Comparison of ENCODE assay signal across 21 mouse cellular contexts in genomic region chr12:73354521-73354920, GRCm38 (mm10).
A peak's percentile ranks its signal among the peaks of the same experiment; 100 is the strongest.
DNase-seq lines count a peak whose midpoint lies in the region; ATAC-seq lines count a peak whose summit lies in the region.
"Had no signal": no experiment of that assay in that cellular context is flagged by ENCODE, and none has a peak within 500 bp of the region (broad histone marks: within the 10 kb centered on the region; RNA-seq: fewer than 3 reads in every experiment).

No protein-coding gene starts in this region.

- ATAC-seq in liver, embryonic 12.5 days, result no peak
- ATAC-seq: activated CD4-positive, CD25-positive, alpha-beta regulatory T cell, adult 4 months; hindbrain, embryonic 16.5 days had no signal

- 75% methylated on average over 4 of the region's 4 CpGs for WGBS in liver, embryonic 12.5 days (ENCODE audit: insufficient replicate concordance)

- no peak overlapping the region for H3K27ac ChIP-seq in liver, embryonic 12.5 days
- H3K27ac ChIP-seq: embryonic facial prominence, embryonic 12.5 days; forebrain, embryonic 12.5 days; heart, embryonic 15.5 days; liver, embryonic 13.5 days; lung, embryonic 15.5 days had no signal

- no peak overlapping the region for H3K4me3 ChIP-seq in liver, embryonic 12.5 days
- H3K4me3 ChIP-seq: embryonic facial prominence, embryonic 12.5 days; forebrain, embryonic 12.5 days; heart, embryonic 15.5 days; liver, embryonic 13.5 days; lung, embryonic 15.5 days had no signal

- no peaks in the 10 kb centered on the region for H3K9me3 ChIP-seq in liver, embryonic 12.5 days (replicated peaks)
- H3K9me3 ChIP-seq: embryonic facial prominence, embryonic 12.5 days; forebrain, embryonic 12.5 days; heart, embryonic 15.5 days; liver, embryonic 13.5 days; lung, embryonic 15.5 days had no signal

- intact Hi-C loops in heart, postnatal 25 days (cut with DNase I), result no loop called here

- no peaks in the 10 kb centered on the region for H3K36me3 ChIP-seq in liver, embryonic 12.5 days
- H3K36me3 ChIP-seq: embryonic facial prominence, embryonic 12.5 days; forebrain, embryonic 12.5 days; heart, embryonic 15.5 days; liver, embryonic 13.5 days; lung, embryonic 15.5 days had no signal

- H3K9ac ChIP-seq in liver, embryonic 12.5 days, result no peak overlapping the region
- H3K9ac ChIP-seq: embryonic facial prominence, embryonic 12.5 days; forebrain, embryonic 12.5 days; heart, embryonic 15.5 days; liver, embryonic 13.5 days; lung, embryonic 15.5 days had no signal

- no peak overlapping the region for H3K4me2 ChIP-seq in liver, embryonic 12.5 days
- H3K4me2 ChIP-seq: embryonic facial prominence, embryonic 12.5 days; forebrain, embryonic 12.5 days; heart, embryonic 15.5 days; liver, embryonic 13.5 days; lung, embryonic 15.5 days had no signal

- H3K4me1 ChIP-seq in liver, embryonic 12.5 days, result no peaks in the 10 kb centered on the region
- H3K4me1 ChIP-seq: liver, embryonic 13.5 days; lung, embryonic 15.5 days had no signal

- DNase-seq in heart, postnatal 4 days, result peak; percentile 26
- no peak for DNase-seq in heart, postnatal 25 days (ENCODE audit: low spot score)
- peak; percentile 12 for DNase-seq in liver
- peak; percentile 17 for DNase-seq in right cerebral cortex, postnatal 4 days
- DNase-seq in right cerebral cortex, adult 2 months (ENCODE audit: low spot score in 2 of 2), result no peak
- DNase-seq in embryo, embryonic 11 days, result no peak
- DNase-seq: adrenal gland, postnatal 14 days; cerebellum, adult 9-11 months; kidney, adult 11 months; kidney, postnatal 14 days; liver, embryonic 13.5 days; lung, postnatal 4 days; right cerebral cortex, postnatal 14 days; spleen, adult 18-20 months had no signal

- H3K27me3 ChIP-seq in liver, embryonic 12.5 days (replicated peaks), result no peaks in the 10 kb centered on the region
- H3K27me3 ChIP-seq: embryonic facial prominence, embryonic 12.5 days; forebrain, embryonic 12.5 days; heart, embryonic 15.5 days; liver, embryonic 13.5 days; lung, embryonic 15.5 days had no signal

Comparison
In these comparisons a context has a peak if more than half of its experiments do, and no peak if none do; other contexts are left out.
1. DNase-seq: peak in heart, postnatal 4 days (single experiment), liver (single experiment) and right cerebral cortex, postnatal 4 days (single experiment); none in heart, postnatal 25 days (single experiment), right cerebral cortex, adult 2 months (0 of 2) and embryo, embryonic 11 days (single experiment).